Mouse (Mus musculus): ENCODE data around the gene Gm10600. TPM values are rescaled to one million over a fixed set of nuclear protein-coding genes. Genes with fewer than 3 reads are reported as not detected.
"Not testable (repeated sequence)": the region's sequence is repeated elsewhere in the genome, so short reads cannot be mapped to it uniquely, and the experiment has no call there.

Gm10600 gene
- polyA plus RNA-seq (2015; fragmentation: Nextera tagmentation; extraction: Ambion mirVana) = not detected in 2 replicates

DNA sequence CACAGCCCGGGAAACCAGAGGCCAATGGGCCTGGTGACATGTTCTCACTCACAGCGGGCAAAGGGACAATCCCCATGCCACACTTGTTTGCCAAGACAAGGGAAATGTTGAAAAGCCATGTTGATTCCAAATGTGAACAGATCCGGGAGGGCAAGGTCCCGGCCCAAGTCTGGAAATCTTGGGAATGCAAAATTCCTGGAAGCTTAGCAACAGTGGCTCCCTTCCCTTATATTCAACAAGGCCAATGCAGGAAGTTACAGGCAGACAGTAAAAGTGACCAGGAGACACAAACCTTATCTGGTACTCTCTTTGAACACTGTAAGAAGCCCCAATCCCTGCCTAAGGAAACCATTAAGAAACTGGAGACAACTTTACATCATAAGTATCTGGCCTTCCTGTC is at the start of gene Gm10600:
Gene Gm10600, plus strand, starts transcription at position 301 of the 400 bp plus-strand sequence.
- H3K27me3 ChIP-seq (ENCODE audit: control insufficient read depth, insufficient read depth, low read length); H3K9me3 ChIP-seq (replicated peaks; ENCODE audit: control insufficient read depth, low read length); H3K9ac ChIP-seq (ENCODE audit: low read length); H3K4me2 ChIP-seq (ENCODE audit: low read depth, low read length); ATAC-seq (replicated peaks; ENCODE audit: extremely low read depth, insufficient read depth, low FRiP score); H3K4me1 ChIP-seq (ENCODE audit: control insufficient read depth, insufficient read depth, low read length); H3K36me3 ChIP-seq (ENCODE audit: control insufficient read depth, insufficient read depth); H3K4me3 ChIP-seq (ENCODE audit: low read length); H3K27ac ChIP-seq (ENCODE audit: low read length): not testable (repeated sequence)
- no CpG with 5 or more reads among the region's 4 CpGs for WGBS

DNA sequence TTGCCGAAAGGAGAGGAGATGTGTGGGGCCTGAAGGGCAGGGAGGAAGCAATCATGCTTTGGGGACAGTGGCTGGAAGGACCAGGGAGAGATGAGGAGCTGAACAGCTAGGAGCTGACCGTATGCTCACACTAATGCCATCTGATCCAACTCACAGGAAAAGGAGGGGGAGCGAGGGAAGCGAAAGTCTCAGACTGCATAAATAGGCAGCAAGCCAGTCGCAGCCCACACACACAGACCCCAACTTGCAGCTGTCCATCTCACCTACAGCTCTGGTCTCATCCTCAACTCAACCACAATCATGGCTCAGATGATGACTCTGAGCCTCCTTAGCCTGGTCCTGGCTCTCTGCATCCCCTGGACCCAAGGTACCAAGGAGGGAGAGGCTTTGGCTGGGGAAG is 15.0 kb downstream of the Gm10600 start, which contains the start of gene Ccl21b:
Gene Ccl21b, plus strand, starts transcription at position 301 of the 400 bp plus-strand sequence.
- H3K4me1 ChIP-seq (ENCODE audit: control insufficient read depth, insufficient read depth, low read length); H3K4me2 ChIP-seq (ENCODE audit: low read depth, low read length); ATAC-seq (replicated peaks; ENCODE audit: extremely low read depth, insufficient read depth, low FRiP score); H3K4me3 ChIP-seq (ENCODE audit: low read length); H3K9me3 ChIP-seq (replicated peaks; ENCODE audit: control insufficient read depth, low read length); H3K36me3 ChIP-seq (ENCODE audit: control insufficient read depth, insufficient read depth); H3K27ac ChIP-seq (ENCODE audit: low read length); H3K27me3 ChIP-seq (ENCODE audit: control insufficient read depth, insufficient read depth, low read length); H3K9ac ChIP-seq (ENCODE audit: low read length): not testable (repeated sequence)
- WGBS = no CpG with 5 or more reads among the region's 5 CpGs

Other genes with a start within 250 kb of the Gm10600 start
- gene Gm21093, start 205.9 kb upstream of the Gm10600 start, polyA plus RNA-seq (2015; fragmentation: Nextera tagmentation; extraction: Ambion mirVana) = 0.15 TPM in 1 of 2 replicates, not detected in the other
- not detected in 2 replicates for gene Gm3893, start 149.4 kb upstream of the Gm10600 start, polyA plus RNA-seq (2015; fragmentation: Nextera tagmentation; extraction: Ambion mirVana)
- 5.6 and 8.8 TPM in 2 replicates for gene Gm13304, start 125.8 kb upstream of the Gm10600 start, polyA plus RNA-seq (2015; fragmentation: Nextera tagmentation; extraction: Ambion mirVana)
- not detected in 2 replicates for gene Gm13306, start 87.2 kb upstream of the Gm10600 start, polyA plus RNA-seq (2015; fragmentation: Nextera tagmentation; extraction: Ambion mirVana)
- 0.70 and 1.5 TPM in 2 replicates for gene Gm13305, start 72.0 kb upstream of the Gm10600 start, polyA plus RNA-seq (2015; fragmentation: Nextera tagmentation; extraction: Ambion mirVana)
- not detected in 2 replicates for gene Ccl21b, start 15.1 kb downstream of the Gm10600 start, polyA plus RNA-seq (2015; fragmentation: Nextera tagmentation; extraction: Ambion mirVana)
- gene Gm21953, start 53.6 kb downstream of the Gm10600 start, polyA plus RNA-seq (2015; fragmentation: Nextera tagmentation; extraction: Ambion mirVana) = not detected in 2 replicates
- gene Fam205a3, start 77.7 kb downstream of the Gm10600 start, polyA plus RNA-seq (2015; fragmentation: Nextera tagmentation; extraction: Ambion mirVana) = not detected in 2 replicates
- gene Gm21586, start 198.7 kb downstream of the Gm10600 start, polyA plus RNA-seq (2015; fragmentation: Nextera tagmentation; extraction: Ambion mirVana) = not detected in 2 replicates
- gene Gm2163, start 226.1 kb downstream of the Gm10600 start, polyA plus RNA-seq (2015; fragmentation: Nextera tagmentation; extraction: Ambion mirVana) = not detected in 2 replicates

Measured in heart, embryonic 16.5 days (tissue).